Mouse (Mus musculus): Measurements from ENCODE around the gene Ripply3.

The Ripply3 gene

GRCm38 (mm10) chr16:94327781-94328711 lies at the start of gene Ripply3:
Gene Ripply3 (plus strand): TSS chr16:94328420.
- peak; percentile 84 to 86 for DNase-seq

- no peak for DNase-seq
Measured at GRCm38 (mm10) chr16:94283972-94284371, 44.2 kb upstream of the Ripply3 start.

- DNase-seq: no peak
Measured at GRCm38 (mm10) chr16:94287826-94288225, 40.4 kb upstream of the Ripply3 start.

- DNase-seq: peak; percentile 18 to 58
Measured at GRCm38 (mm10) chr16:94289138-94290072, 38.8 kb upstream of the Ripply3 start.

- DNase-seq: peak; percentile 73 to 92
Measured at GRCm38 (mm10) chr16:94290073-94290999, 37.9 kb upstream of the Ripply3 start.

GRCm38 (mm10) chr16:94291141-94291540 lies 37.1 kb upstream of the Ripply3 start:
- DNase-seq: no peak

GRCm38 (mm10) chr16:94298081-94298480 lies 30.1 kb upstream of the Ripply3 start:
- no peak for DNase-seq

- DNase-seq: no peak
Measured at GRCm38 (mm10) chr16:94299210-94299609, 29.0 kb upstream of the Ripply3 start.

- DNase-seq: no peak
Measured at GRCm38 (mm10) chr16:94301194-94301593, 27.0 kb upstream of the Ripply3 start.

GRCm38 (mm10) chr16:94301696-94302095 lies 26.5 kb upstream of the Ripply3 start:
- DNase-seq: no peak

GRCm38 (mm10) chr16:94302274-94303202 lies 25.7 kb upstream of the Ripply3 start:
- DNase-seq: peak; percentile 42 to 71

GRCm38 (mm10) chr16:94303203-94303535 lies 25.1 kb upstream of the Ripply3 start:
- DNase-seq: no peak

GRCm38 (mm10) chr16:94307526-94307925 lies 20.7 kb upstream of the Ripply3 start:
- DNase-seq: no peak

GRCm38 (mm10) chr16:94307942-94308341 lies 20.3 kb upstream of the Ripply3 start:
- no peak for DNase-seq

GRCm38 (mm10) chr16:94309025-94309424 lies 19.2 kb upstream of the Ripply3 start:
- no peak for DNase-seq

GRCm38 (mm10) chr16:94311416-94311815 lies 16.8 kb upstream of the Ripply3 start:
- DNase-seq: no peak

- DNase-seq: no peak
Measured at GRCm38 (mm10) chr16:94311931-94312330, 16.3 kb upstream of the Ripply3 start.

GRCm38 (mm10) chr16:94312663-94313228 lies 15.5 kb upstream of the Ripply3 start:
- peak; percentile 84 for DNase-seq

- peak; percentile 97 to 99 for DNase-seq
Measured at GRCm38 (mm10) chr16:94313229-94314030, 14.8 kb upstream of the Ripply3 start, which contains the start of gene Hlcs. Gene Hlcs (minus strand): TSS chr16:94313571.

- no peak for DNase-seq
Measured at GRCm38 (mm10) chr16:94314626-94315025, 13.6 kb upstream of the Ripply3 start.

All from kidney, postnatal 36 days (tissue).